Mouse (Mus musculus): ENCODE data around the gene Ankrd16. TPM values are rescaled to one million over a fixed set of nuclear protein-coding genes. Genes with fewer than 3 reads are reported as not detected.

The Ankrd16 gene
- polyA plus RNA-seq, 2 experiments = 24.1 to 146 TPM

DNA sequence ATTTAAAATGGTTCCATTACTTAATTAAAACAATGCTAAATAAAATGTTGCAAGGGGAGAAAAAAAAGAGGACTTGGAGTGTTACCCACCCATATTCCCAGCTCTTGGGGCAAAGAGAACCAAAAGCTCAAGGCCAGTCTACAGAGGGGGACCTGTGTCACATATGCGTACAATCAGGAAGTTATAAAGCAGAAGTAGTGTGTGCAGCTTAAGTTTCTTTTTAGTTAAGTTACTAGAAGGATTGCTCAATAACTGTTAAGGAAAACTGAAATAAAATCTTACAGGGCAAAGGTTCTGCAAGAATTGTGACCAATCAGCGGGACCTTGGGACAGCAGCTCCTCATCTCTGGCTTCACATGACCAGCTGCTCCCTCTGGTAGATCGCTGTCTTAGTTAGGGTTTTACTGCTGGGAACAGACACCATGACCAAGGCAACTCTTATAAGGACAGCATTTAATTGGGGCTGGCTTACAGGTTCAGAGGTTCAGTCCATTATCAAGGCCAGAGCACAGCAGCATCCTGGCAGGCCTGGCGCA is 38.1 kb upstream of the Ankrd16 start:
- no peak overlapping the region for H3K4me3 ChIP-seq (replicated peaks; ENCODE audit: low read length)
- TF ChIP-seq POLR2A (IDR thresholded peaks at IDR 0.05; ENCODE audit: borderline replicate concordance, extremely low read depth, insufficient read depth, insufficient read length) = no peak
- peaks cover 44% of the 10 kb centered on the region for H3K36me3 ChIP-seq (ENCODE audit: control insufficient read depth, insufficient read depth, low read length)
- no peak overlapping the region for H3K4me2 ChIP-seq (replicated peaks; ENCODE audit: low read depth, low read length, severe bottlenecking)
- H3K27me3 ChIP-seq (ENCODE audit: control insufficient read depth, insufficient read depth, low read length) = no peaks in the 10 kb centered on the region
- no peak overlapping the region for H3K9ac ChIP-seq (ENCODE audit: low read depth, low read length, severe bottlenecking)
- H3K9me3 ChIP-seq (ENCODE audit: control insufficient read depth, low read length) = no peaks in the 10 kb centered on the region
- H3K4me1 ChIP-seq (ENCODE audit: control insufficient read depth, insufficient read depth, low read length) = no peaks in the 10 kb centered on the region
- no peak for ATAC-seq (ENCODE audit: low FRiP score, low read depth)
- WGBS = 96% methylated on average over 4 of the region's 4 CpGs
- H3K27ac ChIP-seq (replicated peaks; ENCODE audit: low read depth, low read length) = no peak overlapping the region
- no peak for DNase-seq (ENCODE audit: low spot score)

DNA sequence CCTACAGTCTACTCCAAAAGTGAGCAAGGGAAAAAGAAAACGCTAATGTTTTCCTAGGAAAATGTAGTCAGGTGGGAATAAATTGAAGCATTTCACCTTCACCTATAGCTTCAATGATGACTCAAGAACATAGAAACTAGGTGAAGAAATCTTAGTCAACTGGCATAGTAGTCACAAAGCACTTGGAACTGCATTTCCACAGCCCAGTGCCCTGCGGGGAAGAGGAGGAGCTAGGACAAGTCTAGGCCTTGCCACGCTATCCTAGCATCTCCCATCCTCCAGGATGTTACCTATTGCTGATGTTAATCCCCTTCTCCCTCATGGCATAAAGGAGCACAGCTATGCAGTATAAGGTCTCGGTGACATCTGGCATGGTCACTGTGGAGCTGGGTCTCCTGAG is 15.1 kb upstream of the Ankrd16 start:
- WGBS = 90% methylated on average over 4 of the region's 4 CpGs
- H3K9me3 ChIP-seq (ENCODE audit: control insufficient read depth, low read length) = no peaks in the 10 kb centered on the region
- no peaks in the 10 kb centered on the region for H3K4me1 ChIP-seq (ENCODE audit: control insufficient read depth, insufficient read depth, low read length)
- no peak for TF ChIP-seq POLR2A (IDR thresholded peaks at IDR 0.05; ENCODE audit: borderline replicate concordance, extremely low read depth, insufficient read depth, insufficient read length)
- no peak overlapping the region for H3K27ac ChIP-seq (replicated peaks; ENCODE audit: low read depth, low read length)
- H3K9ac ChIP-seq (ENCODE audit: low read depth, low read length, severe bottlenecking) = no peak overlapping the region
- H3K4me2 ChIP-seq (replicated peaks; ENCODE audit: low read depth, low read length, severe bottlenecking) = no peak overlapping the region
- no peak overlapping the region for H3K4me3 ChIP-seq (replicated peaks; ENCODE audit: low read length)
- ATAC-seq (ENCODE audit: low FRiP score, low read depth) = no peak
- peaks cover 96% of the 10 kb centered on the region for H3K36me3 ChIP-seq (ENCODE audit: control insufficient read depth, insufficient read depth, low read length)
- H3K27me3 ChIP-seq (ENCODE audit: control insufficient read depth, insufficient read depth, low read length) = no peaks in the 10 kb centered on the region
- DNase-seq (ENCODE audit: low spot score) = no peak

DNA sequence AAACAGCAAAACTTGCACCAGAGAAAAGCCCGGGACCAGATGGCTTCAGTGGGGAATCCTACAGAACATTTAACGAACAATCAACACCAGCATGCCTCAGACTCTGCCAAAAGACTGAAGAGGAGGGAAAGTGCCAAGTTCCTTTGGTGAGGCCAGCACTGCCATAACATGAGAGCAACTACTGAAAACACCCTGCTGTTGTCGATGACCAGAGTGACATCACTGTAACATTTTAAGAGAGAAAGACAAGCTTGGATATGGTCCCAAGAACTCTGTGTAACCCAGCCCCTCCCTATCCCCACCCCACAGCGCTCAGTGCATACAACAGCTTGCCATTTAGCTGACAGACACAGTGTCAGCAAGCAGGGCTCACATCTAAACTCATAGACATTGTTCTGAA is 12.0 kb upstream of the Ankrd16 start:
- Histone ChIP-seq H3K36me3 (ENCODE audit: control insufficient read depth, insufficient read depth, low read length) (peaks cover 77% of the 10 kb centered on the region), H3K4me2 (replicated peaks; ENCODE audit: low read depth, low read length, severe bottlenecking) (no peak overlapping the region), H3K9ac (ENCODE audit: low read depth, low read length, severe bottlenecking) (no peak overlapping the region), H3K4me3 (replicated peaks; ENCODE audit: low read length) (no peak overlapping the region), H3K27ac (replicated peaks; ENCODE audit: low read depth, low read length) (no peak overlapping the region), H3K9me3 (ENCODE audit: control insufficient read depth, low read length) (no peaks in the 10 kb centered on the region), H3K4me1 (ENCODE audit: control insufficient read depth, insufficient read depth, low read length) (no peaks in the 10 kb centered on the region), H3K27me3 (ENCODE audit: control insufficient read depth, insufficient read depth, low read length) (no peaks in the 10 kb centered on the region)
- TF ChIP-seq POLR2A (IDR thresholded peaks at IDR 0.05; ENCODE audit: borderline replicate concordance, extremely low read depth, insufficient read depth, insufficient read length) = no peak
- whole genome bisulfite sequencing = 93% methylated on average over 4 of the region's 4 CpGs
- no peak for DNase-seq (ENCODE audit: low spot score)
- no peak for ATAC-seq (ENCODE audit: low FRiP score, low read depth)

DNA sequence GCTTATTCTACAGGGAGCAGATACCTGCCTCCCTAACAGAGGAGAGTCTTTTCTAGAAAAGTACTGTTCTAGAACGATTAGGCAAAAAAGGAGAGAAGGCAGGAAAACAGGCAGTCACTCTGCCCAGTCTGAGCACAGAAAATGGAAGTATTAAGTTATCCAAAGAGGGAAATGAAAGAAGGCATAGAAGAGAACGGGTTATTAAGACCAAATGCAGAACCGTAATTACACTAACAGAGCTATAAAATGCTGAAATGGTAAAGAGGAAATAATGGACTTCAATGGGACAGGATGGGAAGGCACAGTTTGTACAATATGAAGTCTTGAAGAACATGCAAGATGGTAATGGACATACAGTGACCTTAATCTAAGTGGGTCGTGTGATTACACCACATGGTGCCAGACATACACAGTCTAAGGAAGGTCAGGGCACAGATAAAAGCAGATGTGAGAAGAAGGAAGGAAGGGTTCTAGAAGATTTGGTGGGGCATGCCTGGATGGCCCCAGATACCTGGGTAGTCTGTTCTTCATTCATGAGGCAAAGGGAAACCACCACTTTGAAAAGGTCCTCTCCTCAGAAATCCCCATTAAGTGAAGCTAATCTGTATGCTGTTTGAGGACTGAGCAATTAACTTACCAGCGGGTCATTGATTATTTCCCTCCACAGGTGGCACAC is 11.1 kb upstream of the Ankrd16 start:
- no peaks in the 10 kb centered on the region for H3K27me3 ChIP-seq (ENCODE audit: control insufficient read depth, insufficient read depth, low read length)
- no peak for ATAC-seq (ENCODE audit: low FRiP score, low read depth)
- no peak overlapping the region for H3K27ac ChIP-seq (replicated peaks; ENCODE audit: low read depth, low read length)
- DNase-seq (ENCODE audit: low spot score) = no peak
- H3K9ac ChIP-seq (ENCODE audit: low read depth, low read length, severe bottlenecking) = no peak overlapping the region
- no peak overlapping the region for H3K4me2 ChIP-seq (replicated peaks; ENCODE audit: low read depth, low read length, severe bottlenecking)
- H3K4me3 ChIP-seq (replicated peaks; ENCODE audit: low read length) = no peak overlapping the region
- H3K36me3 ChIP-seq (ENCODE audit: control insufficient read depth, insufficient read depth, low read length) = peaks cover 68% of the 10 kb centered on the region
- H3K9me3 ChIP-seq (ENCODE audit: control insufficient read depth, low read length) = no peaks in the 10 kb centered on the region
- TF ChIP-seq POLR2A (IDR thresholded peaks at IDR 0.05; ENCODE audit: borderline replicate concordance, extremely low read depth, insufficient read depth, insufficient read length) = no peak
- H3K4me1 ChIP-seq (ENCODE audit: control insufficient read depth, insufficient read depth, low read length) = no peaks in the 10 kb centered on the region
- WGBS = 69% methylated on average over 5 of the region's 5 CpGs

DNA sequence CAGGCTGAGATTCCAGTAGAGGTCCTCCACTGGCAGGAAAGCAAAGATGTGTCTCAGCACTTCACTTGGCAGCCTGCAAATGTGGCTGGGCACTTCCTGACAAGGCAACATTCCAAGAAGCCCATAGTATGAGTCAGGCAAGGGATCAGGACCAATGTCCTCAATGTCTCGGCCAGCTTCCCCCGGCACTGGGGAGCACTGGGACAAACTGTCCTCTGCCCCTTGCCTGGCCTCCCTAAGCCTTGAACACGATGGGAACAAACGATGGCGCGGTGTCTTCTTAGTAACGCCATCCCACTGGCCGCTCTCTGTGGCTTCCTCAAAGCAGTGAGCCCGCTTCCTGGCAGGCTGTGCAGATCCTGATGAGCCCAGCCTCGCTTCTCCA is 10.5 kb upstream of the Ankrd16 start:
- Histone ChIP-seq H3K4me1 (ENCODE audit: control insufficient read depth, insufficient read depth, low read length) (no peaks in the 10 kb centered on the region), H3K4me3 (replicated peaks; ENCODE audit: low read length) (no peak overlapping the region), H3K9me3 (ENCODE audit: control insufficient read depth, low read length) (no peaks in the 10 kb centered on the region), H3K9ac (ENCODE audit: low read depth, low read length, severe bottlenecking) (no peak overlapping the region), H3K36me3 (ENCODE audit: control insufficient read depth, insufficient read depth, low read length) (peaks cover 63% of the 10 kb centered on the region), H3K4me2 (replicated peaks; ENCODE audit: low read depth, low read length, severe bottlenecking) (no peak overlapping the region), H3K27ac (replicated peaks; ENCODE audit: low read depth, low read length) (no peak overlapping the region), H3K27me3 (ENCODE audit: control insufficient read depth, insufficient read depth, low read length) (no peaks in the 10 kb centered on the region)
- ATAC-seq (ENCODE audit: low FRiP score, low read depth) (no peak), DNase-seq (ENCODE audit: low spot score) (no peak)
- TF ChIP-seq POLR2A (IDR thresholded peaks at IDR 0.05; ENCODE audit: borderline replicate concordance, extremely low read depth, insufficient read depth, insufficient read length) = no peak
- WGBS = 95% methylated on average over 10 of the region's 10 CpGs
